Mouse (Mus musculus): ENCODE data around the gene Gsk3b.
"Not testable (repeated sequence)": the region's sequence is repeated elsewhere in the genome, so short reads cannot be mapped to it uniquely, and the experiment has no call there.

The Gsk3b gene

GRCm38 (mm10) chr16:38105453-38105852, 16.7 kb downstream of the Gsk3b start:
- no peak for DNase-seq

- DNase-seq: no peak
These were observed 17.7 kb downstream of the Gsk3b start for GRCm38 (mm10) chr16:38106542-38106941.

GRCm38 (mm10) chr16:38110001-38110400, 21.2 kb downstream of the Gsk3b start:
- no peak for DNase-seq

- DNase-seq: no peak
These were observed 21.8 kb downstream of the Gsk3b start for GRCm38 (mm10) chr16:38110575-38110974.

- peak; percentile 24 for DNase-seq
These were observed 25.3 kb downstream of the Gsk3b start for GRCm38 (mm10) chr16:38114074-38114473.

GRCm38 (mm10) chr16:38117909-38118308, 29.1 kb downstream of the Gsk3b start:
- not testable (repeated sequence) for DNase-seq

- no peak for DNase-seq
These were observed 29.9 kb downstream of the Gsk3b start for GRCm38 (mm10) chr16:38118723-38119122.

GRCm38 (mm10) chr16:38119286-38119685, 30.5 kb downstream of the Gsk3b start:
- no peak for DNase-seq

- DNase-seq: no peak
These were observed 40.4 kb downstream of the Gsk3b start for GRCm38 (mm10) chr16:38129171-38129570.

- no peak for DNase-seq
These were observed 42.2 kb downstream of the Gsk3b start for GRCm38 (mm10) chr16:38131041-38131440.

GRCm38 (mm10) chr16:38131756-38132155, 43.0 kb downstream of the Gsk3b start:
- peak; percentile 54 for DNase-seq

GRCm38 (mm10) chr16:38132210-38132609, 43.4 kb downstream of the Gsk3b start:
- DNase-seq: no peak

GRCm38 (mm10) chr16:38137296-38137695, 48.5 kb downstream of the Gsk3b start:
- DNase-seq: no peak

GRCm38 (mm10) chr16:38144898-38145297, 56.1 kb downstream of the Gsk3b start:
- no peak for DNase-seq

- no peak for DNase-seq
These were observed 61.8 kb downstream of the Gsk3b start for GRCm38 (mm10) chr16:38150555-38150954.

- DNase-seq: no peak
These were observed 69.2 kb downstream of the Gsk3b start for GRCm38 (mm10) chr16:38157854-38158622.

GRCm38 (mm10) chr16:38162019-38162418, 73.2 kb downstream of the Gsk3b start:
- DNase-seq: no peak

GRCm38 (mm10) chr16:38164811-38165591, 76.2 kb downstream of the Gsk3b start:
- no peak for DNase-seq

- no peak for DNase-seq
These were observed 80.2 kb downstream of the Gsk3b start for GRCm38 (mm10) chr16:38168971-38169370.

GRCm38 (mm10) chr16:38179150-38179549, 90.3 kb downstream of the Gsk3b start:
- DNase-seq: no peak

GRCm38 (mm10) chr16:38181421-38181820, 92.6 kb downstream of the Gsk3b start:
- no peak for DNase-seq

GRCm38 (mm10) chr16:38184657-38185269, 96.0 kb downstream of the Gsk3b start:
- no peak for DNase-seq

GRCm38 (mm10) chr16:38189952-38190351, 101.2 kb downstream of the Gsk3b start:
- DNase-seq: no peak

GRCm38 (mm10) chr16:38190531-38190930, 101.7 kb downstream of the Gsk3b start:
- no peak for DNase-seq
